Comparison of ENCODE assay signal across 14 mouse cellular contexts in the genomic region with DNA sequence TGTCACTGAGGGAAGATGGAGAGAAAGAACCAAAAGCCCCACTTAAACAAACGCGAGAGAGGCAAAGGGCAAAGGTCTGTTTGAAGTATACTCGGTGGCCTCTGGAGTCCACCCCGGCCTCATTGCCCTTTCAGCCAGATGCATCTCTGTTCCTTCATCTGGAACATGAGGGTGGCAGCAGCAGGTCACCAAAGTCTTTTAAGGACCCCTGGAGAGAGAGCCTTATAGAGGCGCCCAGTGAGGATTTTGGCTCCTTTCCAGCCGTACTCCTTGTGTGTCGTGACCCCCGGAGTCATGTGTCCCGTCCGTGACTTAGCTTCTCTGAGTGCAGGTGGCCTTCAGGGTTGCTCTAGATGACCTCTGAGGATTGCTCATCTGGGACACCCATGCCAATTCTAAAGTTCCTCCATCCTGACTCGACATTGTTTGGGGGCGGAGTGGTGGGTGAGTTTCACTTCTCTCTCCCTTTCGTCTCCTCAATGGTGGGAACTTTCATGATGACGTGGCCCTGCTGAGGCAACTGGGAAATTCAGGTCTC. TPM values are rescaled to one million over a fixed set of nuclear protein-coding genes. Genes with fewer than 3 reads are reported as not detected.
A peak's percentile ranks its signal among the peaks of the same experiment; 100 is the strongest.
DNase-seq lines count a peak whose midpoint lies in the region; ATAC-seq and TF ChIP-seq lines count a peak whose summit lies in the region.
"Had no signal": no experiment of that assay in that cellular context is flagged by ENCODE, and none has a peak within 500 bp of the region (broad histone marks: within the 10 kb centered on the region; RNA-seq: fewer than 3 reads in every experiment).

No protein-coding gene starts in this region.

- WGBS in intestine, postnatal 0 days: 46% methylated on average over 14 of the region's 14 CpGs
- WGBS in midbrain, embryonic 11.5 days: 77% methylated on average over 14 of the region's 14 CpGs

- TF ChIP-seq CTCF in intestine, postnatal 0 days (IDR thresholded peaks at IDR 0.05; ENCODE audit: low read depth): no peak

- peak; percentile 47; the same call in 1 of the 2 replicates for ATAC-seq in intestine, postnatal 0 days
- peak; percentile 83 for ATAC-seq in megakaryocyte, adult 5-6 weeks (ENCODE audit: poor library complexity, severe bottlenecking)
- no peak for ATAC-seq in midbrain, embryonic 11.5 days (ENCODE audit: low FRiP score)

- peak; percentile 24 for DNase-seq in layer of hippocampus, adult 9-11 months
- DNase-seq in layer of hippocampus, adult 9-10 months (ENCODE audit: low spot score): no peak
- DNase-seq in adrenal gland, postnatal 14 days: peak; percentile 18
- DNase-seq in midbrain, embryonic 11.5 days (ENCODE audit: low spot score, missing footprints): no peak
- no peak for DNase-seq in gastrocnemius, postnatal 14 days
- no peak for DNase-seq in thymus, postnatal 4 days
- DNase-seq: cerebellum, postnatal 14 days; lung, postnatal 4 days had no signal

- intact Hi-C loops in gastrocnemius, postnatal 14 days (cut with DNase I; ENCODE audit: low total_unique reads): loop anchor here (10.0 kb wide), 1 partner anchor 101 kb away; no protein-coding TSS in a partner anchor

- no peak overlapping the region; the same call in 1 of the 2 replicates for H3K4me2 ChIP-seq in intestine, postnatal 0 days (replicated peaks; ENCODE audit: low read depth)
- H3K4me2 ChIP-seq in midbrain, embryonic 11.5 days: no peak overlapping the region
- H3K4me2 ChIP-seq: heart, embryonic 13.5 days; limb, embryonic 13.5 days had no signal

- H3K4me1 ChIP-seq in intestine, postnatal 0 days (replicated peaks; ENCODE audit: control insufficient read depth, insufficient read depth, low read length): no peaks in the 10 kb centered on the region
- H3K4me1 ChIP-seq in midbrain, embryonic 11.5 days (ENCODE audit: control insufficient read depth, insufficient read depth, low read length): no peaks in the 10 kb centered on the region
- H3K4me1 ChIP-seq: heart, embryonic 13.5 days; limb, embryonic 13.5 days had no signal

- no peaks in the 10 kb centered on the region for H3K9me3 ChIP-seq in intestine, postnatal 0 days (ENCODE audit: control insufficient read depth)
- no peaks in the 10 kb centered on the region for H3K9me3 ChIP-seq in midbrain, embryonic 11.5 days (ENCODE audit: control insufficient read depth, low read length)
- H3K9me3 ChIP-seq: heart, embryonic 13.5 days; limb, embryonic 13.5 days had no signal

- H3K27ac ChIP-seq in intestine, postnatal 0 days (ENCODE audit: low read depth, low read length): no peak overlapping the region
- H3K27ac ChIP-seq in midbrain, embryonic 11.5 days (ENCODE audit: low read depth, low read length): no peak overlapping the region
- H3K27ac ChIP-seq: heart, embryonic 13.5 days; limb, embryonic 13.5 days had no signal

- H3K9ac ChIP-seq in intestine, postnatal 0 days (ENCODE audit: low read depth, low read length): no peak overlapping the region
- no peak overlapping the region for H3K9ac ChIP-seq in midbrain, embryonic 11.5 days (ENCODE audit: low read length)
- H3K9ac ChIP-seq: heart, embryonic 13.5 days; limb, embryonic 13.5 days had no signal

- H3K4me3 ChIP-seq in intestine, postnatal 0 days (ENCODE audit: low read depth, low read length): no peak overlapping the region
- no peak overlapping the region for H3K4me3 ChIP-seq in midbrain, embryonic 11.5 days (ENCODE audit: low read depth, low read length)
- H3K4me3 ChIP-seq: heart, embryonic 13.5 days; limb, embryonic 13.5 days; myocyte had no signal

- no peaks in the 10 kb centered on the region for H3K27me3 ChIP-seq in intestine, postnatal 0 days (replicated peaks; ENCODE audit: control insufficient read depth, insufficient read depth, low read length)
- no peaks in the 10 kb centered on the region for H3K27me3 ChIP-seq in midbrain, embryonic 11.5 days (ENCODE audit: control insufficient read depth, insufficient read depth, low read length)
- H3K27me3 ChIP-seq: limb, embryonic 13.5 days had no signal

- H3K36me3 ChIP-seq in intestine, postnatal 0 days (ENCODE audit: control insufficient read depth, insufficient read depth): no peaks in the 10 kb centered on the region
- H3K36me3 ChIP-seq in midbrain, embryonic 11.5 days (ENCODE audit: control insufficient read depth, insufficient read depth, low read length): no peaks in the 10 kb centered on the region
- H3K36me3 ChIP-seq: heart, embryonic 13.5 days; limb, embryonic 13.5 days had no signal

RNA-seq across cellular contexts. Expression of a gene that starts 15.8 kb away (rescaled TPM):
- 1.8 TPM in 1 of 2 replicates, not detected in the other for total RNA-seq in adrenal gland, postnatal 14 days (2021)
- polyA plus RNA-seq in intestine, postnatal 0 days (2015; fragmentation: Nextera tagmentation; extraction: Ambion mirVana): 12.0 and 13.2 TPM in 2 replicates
- total RNA-seq in megakaryocyte, adult 5-6 weeks (2015): not detected in 2 replicates
- total RNA-seq in megakaryocyte, adult 5-6 weeks (2017): not detected in 2 replicates
- polyA plus RNA-seq in midbrain, embryonic 11.5 days (2014; fragmentation: Nextera tagmentation; extraction: Ambion mirVana): not detected in 2 replicates
- total RNA-seq in gastrocnemius, postnatal 14 days (2021): not detected
- polyA plus RNA-seq: embryonic facial prominence, embryonic 14.5 days; limb, embryonic 13.5 days; myocyte had no signal

Comparison
In these comparisons a context has a peak if more than half of its experiments do, and no peak if none do; other contexts are left out.
1. DNase-seq: peak in layer of hippocampus, adult 9-11 months (single experiment) and adrenal gland, postnatal 14 days (single experiment); none in layer of hippocampus, adult 9-10 months (single experiment), midbrain, embryonic 11.5 days (single experiment), gastrocnemius, postnatal 14 days (single experiment) and thymus, postnatal 4 days (single experiment).